Mouse (Mus musculus) erythroblast, embryonic 14.5 days (primary cell): ENCODE data around the gene 1110008P14Rik.

Source experiments
- GATA1 ChIP-seq: IDR thresholded peaks from 2 replicates; pipeline ENCODE4 v1.6.1; 2012; ENCODE audit warnings: low read length, inconsistent platforms, mixed read lengths
- TAL1 ChIP-seq: IDR thresholded peaks from 3 replicates; pipeline ENCODE4 v1.6.1; 2012; ENCODE audit warnings: low read length, inconsistent platforms, mixed read lengths

- TF ChIP-seq TAL1 (no peak), GATA1 (no peak)
These were observed 40.1 kb upstream of the 1110008P14Rik start for GRCm38 (mm10) chr2:32421851-32422251.
